Mouse (Mus musculus) layer of hippocampus, adult 9-11 months (tissue): ENCODE results near the gene Gm36028.
A peak's percentile ranks its signal among the peaks of the same experiment; 100 is the strongest.

ENCODE experiments used
- DNase-seq: peaks from one replicate; pipeline ENCODE4 v3.0.0; 2022

Gm36028 gene

DNA sequence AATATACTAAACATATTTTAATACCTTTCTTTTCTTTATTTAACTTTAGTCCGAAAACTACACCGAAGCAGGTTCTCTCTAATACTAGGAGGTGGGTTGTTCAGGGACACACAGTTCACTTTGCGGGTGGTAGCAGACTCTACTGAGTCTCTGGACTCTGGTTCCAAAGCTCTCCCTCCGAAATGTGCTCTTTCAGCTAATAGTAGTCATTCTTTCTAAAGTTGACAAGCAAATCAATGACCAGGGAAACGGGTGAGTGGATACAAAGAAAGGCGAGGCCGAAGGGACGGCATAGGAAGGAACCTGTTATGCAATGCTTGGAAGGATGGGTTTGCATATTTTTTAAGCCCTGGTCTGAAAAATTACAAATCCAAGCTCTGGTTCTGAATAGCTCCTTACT lies 3.5 kb downstream of the Gm36028 start:
- DNase-seq, result no peak

DNA sequence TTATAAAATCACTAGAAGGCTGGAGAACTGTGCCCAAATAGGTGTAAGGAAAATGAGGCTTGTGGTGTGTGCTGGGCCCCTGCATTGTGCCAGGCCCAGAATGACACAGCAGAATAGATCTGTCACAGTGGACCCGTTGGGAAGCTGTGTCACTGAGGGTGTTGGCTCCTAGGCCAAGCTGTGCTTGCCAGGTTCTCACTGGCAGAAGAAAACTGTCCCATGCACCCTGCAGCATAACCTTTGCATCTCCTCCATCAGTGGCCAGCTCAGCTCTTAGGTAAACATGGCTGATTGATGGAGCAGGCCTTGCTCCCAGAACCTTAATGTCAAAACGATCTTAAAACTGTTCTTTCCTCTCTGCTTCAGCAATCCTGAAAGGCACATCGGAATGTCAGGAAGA lies 4.6 kb downstream of the Gm36028 start:
- no peak for DNase-seq

DNA sequence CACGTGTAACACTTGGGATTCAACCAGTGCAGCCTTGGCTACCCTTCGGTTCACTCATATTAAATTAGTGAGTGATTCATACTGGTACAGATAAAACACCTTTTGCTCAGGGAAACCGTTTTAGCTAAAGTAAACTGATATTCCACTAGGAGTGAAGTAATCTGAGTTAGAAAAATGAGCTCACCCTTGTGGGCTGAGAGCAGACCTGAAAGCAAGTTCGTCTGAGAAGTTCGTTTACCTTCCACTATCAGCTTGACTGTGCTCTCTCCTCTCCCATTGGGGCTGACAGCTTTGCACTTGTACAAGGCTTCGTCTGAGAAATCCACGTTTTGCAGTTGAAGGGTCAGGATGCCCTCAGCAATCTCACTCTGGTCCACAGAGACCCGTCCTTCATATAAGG lies 5.4 kb downstream of the Gm36028 start:
- no peak for DNase-seq

DNA sequence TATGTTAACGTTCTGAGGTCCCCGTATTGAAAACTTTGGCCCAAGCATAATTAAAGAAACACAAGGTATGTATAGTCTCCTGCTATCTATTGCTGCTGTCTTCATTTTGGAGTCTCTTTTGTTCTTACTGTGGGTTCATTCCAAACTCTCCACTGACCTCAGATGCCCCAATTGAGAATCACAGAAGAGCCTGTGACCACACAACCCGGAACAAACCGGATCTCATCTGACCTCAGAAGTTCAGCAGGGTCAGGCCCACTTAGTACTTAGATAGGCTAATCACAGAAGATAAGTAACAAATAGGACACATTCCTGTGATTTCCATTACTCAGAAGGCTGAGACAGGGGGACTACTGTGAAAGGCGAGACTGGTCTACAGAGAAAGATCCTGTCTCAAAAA lies 6.4 kb downstream of the Gm36028 start:
- no peak for DNase-seq

DNA sequence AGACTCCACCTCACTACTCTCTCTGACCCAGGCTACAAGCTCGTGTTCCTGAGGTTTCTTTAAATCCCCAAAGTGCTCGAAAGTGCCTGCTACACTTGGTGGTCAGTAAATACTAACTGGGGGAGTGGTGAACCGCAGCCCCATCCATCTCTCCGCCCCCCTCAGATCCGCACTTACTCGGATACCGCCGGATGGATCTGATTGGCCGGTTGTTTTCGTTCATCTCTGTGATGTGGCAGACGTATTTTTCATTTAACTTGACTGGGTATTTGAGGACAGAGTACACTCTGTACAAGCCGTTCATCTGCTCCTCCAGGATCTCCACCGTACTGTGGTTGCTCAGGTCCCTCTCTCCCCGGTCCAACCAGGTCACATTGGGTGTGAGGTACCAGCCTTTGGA lies 6.9 kb downstream of the Gm36028 start:
- DNase-seq, result no peak

DNA sequence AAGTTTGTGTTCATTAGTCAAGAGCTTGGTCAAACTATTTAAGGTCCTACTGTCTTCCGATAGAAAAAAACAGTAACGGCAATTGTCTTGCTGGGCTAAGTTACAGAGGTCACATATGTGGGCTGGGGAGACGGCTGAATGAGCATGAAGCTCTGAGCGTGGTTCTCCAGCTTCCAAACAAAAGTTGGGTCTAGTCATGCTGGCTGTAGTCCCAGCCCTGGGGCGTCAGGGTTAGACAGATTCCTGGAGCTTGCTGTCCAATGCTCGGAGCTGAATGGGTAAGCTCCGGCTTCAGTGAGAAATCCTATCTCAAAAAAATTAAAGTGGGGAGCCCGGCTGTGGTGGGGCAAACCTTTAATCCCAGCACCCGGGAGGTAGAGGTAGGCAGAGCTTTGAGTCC lies 7.7 kb downstream of the Gm36028 start:
- no peak for DNase-seq

DNA sequence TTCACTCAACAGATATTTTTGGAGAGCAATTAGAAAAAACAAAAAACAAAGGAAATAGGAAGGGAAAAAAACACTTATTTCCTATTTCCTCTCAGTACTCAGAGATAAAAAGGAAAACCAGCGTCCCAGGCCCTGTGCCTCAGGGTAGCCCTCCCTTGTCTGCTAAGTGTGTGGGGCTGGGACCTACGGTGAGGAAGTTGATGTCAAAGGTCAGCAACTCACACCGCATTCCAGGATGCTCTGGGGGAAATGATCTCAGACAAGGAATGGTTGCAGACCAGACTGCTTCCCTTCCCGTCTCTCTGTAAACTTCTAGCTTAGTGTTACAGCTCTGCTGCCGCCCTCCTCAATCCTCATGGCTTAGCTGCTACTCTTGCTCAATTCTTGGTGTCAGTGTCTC lies 9.6 kb downstream of the Gm36028 start:
- DNase-seq, result no peak

DNA sequence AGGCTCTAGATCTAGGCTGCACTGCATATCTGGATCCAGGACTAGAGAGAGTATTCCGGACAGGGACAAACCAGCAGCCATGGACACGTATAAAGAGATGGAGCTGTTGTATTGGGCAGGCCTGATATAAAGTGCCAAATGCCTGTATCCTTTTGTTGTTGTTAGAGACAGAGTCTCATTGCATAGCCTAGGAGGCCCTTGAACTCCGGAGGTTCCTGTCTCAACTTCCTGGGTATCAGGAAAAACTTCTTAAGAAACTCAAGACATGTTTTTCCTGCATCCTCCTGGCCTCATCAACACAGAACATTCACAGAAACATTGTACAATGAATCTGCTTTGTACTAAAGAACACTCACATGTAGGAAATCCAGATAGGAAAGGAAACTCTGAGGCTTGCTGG lies 13.9 kb downstream of the Gm36028 start:
- DNase-seq, result no peak

DNA sequence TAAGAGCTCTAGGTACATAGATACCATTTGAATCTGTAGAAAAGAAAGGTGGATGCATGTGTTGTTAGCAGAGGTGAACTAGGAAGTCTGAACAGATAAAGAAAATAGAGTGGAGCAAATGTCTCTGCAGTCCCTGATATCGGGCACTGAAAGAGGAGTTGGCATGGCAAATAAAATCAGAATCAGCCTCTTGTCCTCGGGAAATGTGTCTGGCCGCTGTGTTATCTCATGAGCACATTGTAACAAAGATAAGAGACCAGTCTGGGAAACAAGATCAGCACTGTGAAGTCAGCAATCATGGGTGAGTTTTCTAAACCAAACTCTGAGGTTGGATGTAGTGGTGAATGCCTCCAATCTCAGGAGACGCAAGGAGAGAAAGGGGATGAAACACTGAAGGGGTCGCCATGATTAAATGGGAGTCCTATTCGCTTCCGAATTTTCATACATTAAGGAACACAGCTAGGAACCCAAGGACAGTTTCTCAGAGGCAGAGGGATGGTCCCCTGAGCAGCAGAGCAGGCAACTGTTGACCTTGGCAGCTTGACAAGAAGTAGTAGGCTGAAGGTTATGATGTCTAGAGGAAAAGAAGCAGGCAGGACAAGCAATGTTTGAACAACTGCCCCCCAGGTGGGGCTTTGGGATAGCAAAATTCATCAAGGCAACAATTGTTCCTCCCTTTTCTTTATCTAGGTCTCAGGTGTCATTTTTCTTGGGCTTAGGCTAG lies 15.6 kb downstream of the Gm36028 start:
- no peak for DNase-seq

DNA sequence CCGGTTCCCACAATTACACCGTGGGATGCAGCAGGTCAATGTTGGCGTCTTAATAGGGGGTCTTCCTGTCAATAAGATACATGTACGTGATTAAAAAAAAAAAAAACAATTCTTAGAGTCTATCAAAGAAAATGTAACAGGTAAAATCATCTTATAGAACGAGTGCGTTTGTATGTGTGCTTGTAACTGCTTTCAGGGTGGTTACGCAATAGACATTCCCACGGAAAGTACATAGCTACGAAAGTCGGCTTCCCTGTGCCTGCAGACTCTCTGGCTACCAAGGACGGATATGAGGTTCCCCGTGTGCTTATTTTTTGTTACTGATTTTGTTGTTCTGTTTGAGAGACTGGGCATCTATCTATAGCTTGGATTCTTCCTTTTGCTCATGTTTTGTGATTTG lies 17.2 kb downstream of the Gm36028 start:
- no peak for DNase-seq

DNA sequence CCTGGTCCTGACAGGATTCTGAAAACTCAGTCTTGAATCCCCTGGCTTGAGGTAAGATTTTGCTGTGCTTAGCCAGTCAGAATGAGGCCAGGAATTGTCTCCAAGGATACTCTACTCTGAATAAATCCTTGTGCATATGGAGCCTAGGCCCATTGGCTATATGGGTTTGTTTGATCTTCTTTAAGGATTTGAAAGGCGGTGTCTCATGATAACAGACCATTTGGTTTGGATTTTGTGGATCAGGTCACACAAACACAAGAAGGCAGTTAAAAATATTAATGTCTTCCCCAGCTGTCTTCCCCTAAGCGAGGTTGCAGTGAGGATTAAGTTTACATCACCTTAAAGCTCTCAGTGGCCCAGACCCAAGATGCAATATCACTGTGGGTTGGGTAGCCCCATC lies 18.5 kb downstream of the Gm36028 start:
- no peak for DNase-seq

DNA sequence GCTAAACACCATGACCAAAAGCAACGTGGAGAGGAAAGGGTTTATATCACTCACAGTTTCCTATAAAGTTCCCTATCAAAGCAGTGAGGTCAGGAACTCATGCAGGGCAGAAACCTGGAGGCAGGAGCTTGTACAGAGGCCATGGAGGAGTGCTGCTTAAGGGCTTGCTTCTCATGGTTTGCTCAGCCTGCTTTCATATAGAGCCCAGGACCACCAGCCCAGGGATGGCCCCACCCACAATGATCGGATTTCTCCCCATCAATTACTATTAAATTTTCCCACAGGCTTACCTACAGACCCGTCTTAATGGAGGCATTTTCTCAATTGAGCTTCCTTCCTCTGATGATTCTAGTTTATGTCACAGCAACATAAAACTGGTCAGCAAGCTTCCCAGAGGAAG lies 23.4 kb downstream of the Gm36028 start:
- no peak for DNase-seq

DNA sequence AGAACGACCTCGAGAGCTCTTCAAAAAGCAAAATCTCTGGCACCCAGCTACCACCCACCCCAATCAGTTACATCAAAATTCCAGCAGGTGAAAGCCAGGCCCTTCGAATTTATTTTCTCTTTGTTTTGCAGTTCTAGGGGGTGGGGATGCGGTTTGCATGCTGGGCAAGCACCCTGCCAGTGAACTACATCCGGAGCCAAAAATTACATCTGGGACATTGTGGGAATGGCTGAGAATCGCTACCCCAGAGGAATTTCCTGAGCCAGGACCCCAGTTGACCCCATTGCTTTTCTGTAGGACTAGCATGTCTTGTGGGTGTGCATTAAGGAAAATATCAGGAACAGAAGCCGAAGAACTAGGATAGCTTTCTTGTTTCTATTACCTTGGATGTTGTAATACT lies 29.9 kb downstream of the Gm36028 start:
- no peak for DNase-seq

DNA sequence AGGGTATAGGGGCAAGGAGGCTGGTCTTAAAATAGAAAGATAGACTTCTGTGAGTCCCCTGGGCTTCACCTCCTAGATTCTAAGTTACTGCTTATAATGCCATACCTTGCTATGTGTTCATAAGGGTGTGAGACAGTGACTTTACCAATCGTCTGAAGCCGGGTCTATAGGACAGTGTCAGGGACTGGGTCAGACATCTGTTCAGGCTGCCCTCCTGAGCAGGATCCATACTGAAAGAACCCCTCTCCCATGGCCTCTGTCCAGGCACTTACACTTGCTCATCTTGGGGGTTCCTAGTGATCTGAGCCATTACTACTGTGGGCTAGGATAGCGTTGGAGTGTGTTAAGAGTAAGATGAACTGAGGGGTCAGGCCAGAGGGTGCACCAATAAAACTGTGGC lies 34.7 kb downstream of the Gm36028 start:
- DNase-seq, result no peak

DNA sequence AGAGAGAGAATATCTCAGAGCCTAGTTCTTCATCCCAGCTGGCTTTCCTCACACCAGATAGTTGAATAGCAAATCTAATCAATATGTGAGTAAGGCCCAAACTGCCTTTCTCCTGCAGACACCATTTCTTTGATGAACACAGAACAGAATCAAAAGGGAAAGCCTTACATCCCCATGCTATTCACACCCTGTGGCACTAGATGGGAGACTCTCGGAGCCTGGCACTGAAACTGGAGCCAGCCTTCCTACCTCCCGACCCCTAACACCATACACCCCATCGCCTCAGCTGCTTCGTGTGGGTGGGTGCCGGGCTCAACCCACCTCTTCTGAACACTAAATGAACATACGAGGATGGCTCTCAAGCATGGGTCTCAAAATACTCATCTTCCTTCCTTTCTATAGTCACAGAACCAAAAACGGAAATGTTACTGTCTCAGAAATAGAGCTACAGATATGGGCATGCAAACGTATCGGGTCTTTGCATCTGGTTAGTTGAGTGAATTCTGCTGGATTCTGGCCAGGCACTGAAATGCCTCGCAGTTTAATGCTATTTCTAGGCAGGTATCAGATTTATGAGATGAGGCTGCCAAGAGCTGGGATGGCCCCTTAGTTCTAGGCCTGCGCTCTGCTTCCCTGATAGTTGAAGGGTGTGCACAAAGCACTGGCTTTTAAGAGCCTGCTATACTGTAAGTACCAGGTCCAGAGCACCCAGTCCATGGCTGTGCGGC lies 36.0 kb downstream of the Gm36028 start:
- DNase-seq, result no peak

DNA sequence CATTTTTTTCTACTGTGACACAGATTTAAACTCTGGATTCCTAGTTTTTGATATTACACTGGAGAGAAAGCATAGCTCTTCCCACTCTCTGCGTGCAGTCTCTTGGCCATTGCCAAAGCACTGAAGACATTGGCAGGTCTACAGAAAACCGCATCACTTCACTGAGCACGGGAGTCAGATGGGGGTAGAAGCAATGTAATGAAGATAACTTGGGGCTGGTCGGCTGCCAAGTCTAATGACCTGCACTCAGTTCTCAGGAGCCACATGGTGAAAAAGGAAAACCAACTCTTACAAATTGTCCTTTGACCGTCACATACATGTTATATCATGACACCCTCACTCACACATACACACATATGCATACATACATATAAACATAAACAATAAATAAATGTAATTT lies 37.0 kb downstream of the Gm36028 start:
- DNase-seq, result no peak

DNA sequence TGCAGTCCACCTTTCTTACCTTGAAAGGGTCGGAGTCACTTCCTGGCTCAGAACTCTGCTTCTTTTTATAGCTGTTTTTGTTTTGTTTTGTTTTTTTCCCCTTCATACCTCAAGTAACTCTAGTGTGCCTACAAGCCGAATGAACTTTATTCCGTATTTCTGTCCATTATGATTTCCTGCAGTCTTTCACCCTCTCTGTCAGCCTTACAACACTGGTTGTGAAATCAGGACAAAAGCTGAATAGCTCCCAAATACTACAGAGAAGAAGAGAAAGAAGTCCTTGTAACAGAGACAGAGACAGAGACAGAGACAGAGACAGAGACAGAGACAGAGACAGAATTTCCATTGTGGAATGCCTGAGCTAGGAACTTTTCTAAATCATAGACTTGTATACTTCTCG lies 43.0 kb downstream of the Gm36028 start:
- DNase-seq, result no peak

DNA sequence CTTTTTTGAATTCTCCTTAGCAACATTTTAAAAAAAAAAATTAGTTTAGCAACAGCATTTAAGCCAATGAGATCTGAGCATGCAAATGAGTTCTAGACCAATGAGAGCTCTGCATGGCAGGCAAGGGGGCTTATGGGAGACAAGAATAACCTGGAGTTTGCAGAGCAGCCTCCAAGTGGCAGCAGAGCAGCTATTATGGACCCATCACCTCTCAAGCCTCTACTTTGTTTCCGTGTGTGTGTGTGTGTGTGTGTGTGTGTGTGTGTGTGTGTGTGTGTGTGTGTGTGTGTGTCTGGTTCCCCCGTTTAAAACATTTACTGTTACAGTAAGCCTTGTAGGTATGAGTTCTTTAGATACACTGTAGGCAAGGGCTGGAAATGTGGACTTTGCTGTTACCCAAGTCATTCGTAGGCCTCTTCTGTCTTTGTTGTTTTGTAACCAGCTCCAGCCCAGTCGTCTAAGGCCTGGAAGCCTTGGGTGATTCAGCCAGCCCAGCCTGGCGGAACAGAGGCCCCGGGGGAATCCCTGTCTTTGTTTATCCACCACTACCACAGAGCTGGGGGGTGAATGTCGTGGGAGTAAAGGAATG lies 46.5 kb downstream of the Gm36028 start:
- peak; percentile 89 for DNase-seq

DNA sequence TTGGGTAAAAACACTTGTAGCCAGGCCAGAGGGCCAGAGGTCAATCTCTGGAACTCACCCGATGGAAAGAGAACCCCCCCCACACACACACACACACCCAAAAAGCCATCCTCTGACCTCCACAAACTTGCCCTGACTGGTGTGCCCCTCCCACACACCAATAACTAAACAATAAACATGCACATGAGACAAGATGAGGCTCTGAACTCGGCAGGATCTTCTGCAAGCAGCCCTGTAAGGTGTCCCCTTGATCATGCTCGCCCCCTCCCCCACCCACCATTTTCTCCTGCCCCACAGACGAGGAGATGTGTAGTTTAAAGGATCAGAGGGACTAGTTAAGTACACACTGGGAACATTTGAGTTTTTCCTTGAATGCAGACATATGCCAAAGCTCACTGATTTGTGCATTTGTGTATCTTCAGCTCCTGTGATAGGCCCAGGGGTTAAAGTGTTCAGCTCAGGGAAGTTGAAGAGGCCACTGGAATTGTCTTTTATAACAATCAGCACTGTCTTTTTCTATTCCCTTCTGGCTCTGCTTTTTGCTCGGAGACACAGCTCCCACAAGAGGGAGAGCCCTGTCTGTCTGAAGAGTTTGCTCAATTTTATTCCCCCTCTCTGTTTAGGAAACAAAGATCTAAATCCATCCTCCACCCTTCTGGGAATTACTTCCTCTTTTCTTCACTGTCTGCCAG lies 47.1 kb downstream of the Gm36028 start:
- DNase-seq, result no peak

DNA sequence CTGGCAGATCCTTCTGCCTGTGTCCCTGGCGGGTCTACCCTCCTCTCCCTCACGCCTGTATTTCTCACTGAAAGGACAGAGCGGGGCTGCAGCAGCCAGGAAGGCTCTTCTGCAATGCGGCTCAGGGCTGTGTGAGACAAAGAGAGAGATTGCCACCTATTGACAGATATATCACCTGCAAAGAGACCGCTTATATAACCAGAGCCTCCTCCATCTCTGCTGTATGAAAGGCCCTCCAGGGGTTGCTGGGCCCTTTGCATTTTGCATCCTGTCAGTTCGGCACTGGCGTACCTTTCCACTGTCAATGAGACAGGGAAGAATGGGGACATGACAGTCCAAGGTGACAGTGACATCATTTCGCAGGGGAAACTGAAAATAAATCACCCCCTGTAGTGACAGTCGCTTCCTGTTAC lies 48.5 kb downstream of the Gm36028 start:
- DNase-seq, result peak; percentile 70

DNA sequence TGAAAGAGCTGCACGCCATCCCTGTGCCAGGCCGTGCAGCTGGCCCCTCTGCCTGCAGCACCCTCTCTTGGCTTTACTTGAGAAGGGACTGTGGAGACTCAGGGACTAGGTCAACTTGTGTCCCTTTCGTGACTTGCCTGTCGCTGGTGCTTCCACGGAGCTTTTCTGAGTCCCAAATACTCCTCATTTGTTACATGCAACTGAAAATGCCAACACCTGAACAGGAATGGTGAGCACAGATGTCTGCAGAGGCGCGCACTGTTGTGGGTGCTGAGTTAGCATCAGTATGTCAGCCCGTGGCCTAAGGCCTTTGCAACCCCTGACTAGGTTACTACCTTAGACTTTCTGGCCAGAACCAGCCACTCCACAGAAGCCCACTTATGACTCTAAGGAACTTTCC lies 49.1 kb downstream of the Gm36028 start:
- DNase-seq, result no peak

DNA sequence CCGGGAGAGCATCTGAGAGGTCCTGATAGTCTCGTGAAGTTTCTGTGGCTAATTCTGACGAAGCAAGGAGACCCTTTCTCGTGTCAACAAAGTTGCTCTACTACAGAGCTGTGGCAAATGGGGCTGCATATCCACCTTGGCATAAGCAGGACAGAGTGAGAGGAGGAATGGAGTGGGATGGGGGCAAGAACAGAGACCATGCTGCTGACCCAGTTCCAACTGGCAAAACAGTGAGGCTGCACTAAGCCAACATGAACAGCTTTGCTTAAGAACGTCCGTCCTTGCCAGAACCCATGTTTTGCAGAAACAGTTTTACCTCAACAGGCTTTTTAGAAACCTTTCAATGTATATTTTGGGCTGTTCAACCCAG lies 51.3 kb downstream of the Gm36028 start:
- no peak for DNase-seq

DNA sequence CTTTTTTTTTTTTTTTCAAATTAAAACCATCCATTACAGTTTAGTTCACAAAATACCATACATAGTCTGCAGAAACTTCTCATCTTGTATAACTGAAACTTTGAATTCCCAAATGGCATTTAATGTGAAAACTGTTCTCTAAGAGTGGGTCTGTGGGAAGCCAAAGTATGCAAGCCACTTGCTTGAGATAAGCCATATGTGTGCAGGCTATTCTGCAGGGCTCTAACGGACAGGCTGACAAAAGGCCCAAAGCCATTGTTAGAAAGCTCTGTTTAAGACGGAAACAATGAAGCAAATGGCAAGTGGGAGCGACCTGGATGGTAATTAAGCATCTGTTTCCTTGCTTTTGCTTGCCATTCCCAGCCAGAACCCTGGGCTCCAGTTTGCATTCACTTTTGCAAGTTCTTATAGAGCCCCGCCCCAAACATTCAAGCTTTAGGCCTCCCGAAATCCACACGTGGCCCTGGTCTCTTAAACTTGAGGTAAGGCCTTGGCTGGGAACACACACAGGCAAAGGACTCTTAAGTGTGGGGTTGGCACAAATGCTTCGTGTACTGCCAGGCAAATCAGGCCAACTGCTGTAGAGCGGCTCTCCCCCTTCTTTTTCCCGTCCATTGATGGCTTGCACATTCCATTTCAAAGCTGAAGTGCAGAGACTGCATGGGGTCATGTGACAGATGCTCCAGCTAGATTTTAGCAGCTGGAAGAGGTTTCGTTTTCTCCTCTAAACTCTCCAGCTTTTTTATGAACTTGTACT lies 51.9 kb downstream of the Gm36028 start:
- no peak for DNase-seq
